Mouse (Mus musculus): ENCODE measurements at regions not wholly inside any gene's neighbourhood (a gene's known extent, or its start where the extent isn't known, plus 50 kb on each side); places are given as distances from the start of the nearest gene placed in this dataset.

GRCm38 (mm10) chr1:41410533-41410932, 605.1 kb downstream of the Tmem182 start:
- no peak for DNase-seq (ENCODE audit: low spot score in 2 of 2)

- no peak for DNase-seq (ENCODE audit: low spot score in 2 of 2)
These were observed 606.2 kb downstream of the Tmem182 start for GRCm38 (mm10) chr1:41411641-41412040.

GRCm38 (mm10) chr1:41412078-41412477, 606.7 kb downstream of the Tmem182 start:
- DNase-seq (ENCODE audit: low spot score in 2 of 2), result no peak

GRCm38 (mm10) chr1:41420489-41421327, 615.3 kb downstream of the Tmem182 start:
- DNase-seq (ENCODE audit: low spot score in 2 of 2), result no peak

- DNase-seq (ENCODE audit: low spot score in 2 of 2), result no peak
These were observed 622.5 kb downstream of the Tmem182 start for GRCm38 (mm10) chr1:41427853-41428252.

GRCm38 (mm10) chr1:41431127-41431690, 625.8 kb downstream of the Tmem182 start:
- DNase-seq (ENCODE audit: low spot score in 2 of 2), result no peak

GRCm38 (mm10) chr1:41435379-41435778, 630.0 kb downstream of the Tmem182 start:
- no peak for DNase-seq (ENCODE audit: low spot score in 2 of 2)

- no peak for DNase-seq (ENCODE audit: low spot score in 2 of 2)
These were observed 644.6 kb downstream of the Tmem182 start for GRCm38 (mm10) chr1:41449972-41450371.

All from frontal cortex, postnatal 36 days (tissue).